Mouse (Mus musculus) mouse trophoblast stem cell (cell line): ENCODE measurements around the gene Rplp2.

ENCODE experiments used
- in situ Hi-C, 2 experiments: fragments of 300-500 bp; cut with MseI, MboI; formaldehyde crosslinking; loops; 2 replicates in 1 of 2; 3 replicates in 1 of 2; pipeline ENCODE4 v1.15.1; 2025

The Rplp2 gene

GRCm38 (mm10) chr7:141466607-141467148, 19.5 kb downstream of the Rplp2 start:
- in situ Hi-C loops = no loop called here

- in situ Hi-C loops = no loop called here
These were observed 20.3 kb downstream of the Rplp2 start, which contains the start of gene Cd151 for GRCm38 (mm10) chr7:141467230-141468030. Cd151 (plus strand) TSS chr7:141467392.

GRCm38 (mm10) chr7:141468164-141468521, 21.0 kb downstream of the Rplp2 start:
- in situ Hi-C loops = no loop called here

- in situ Hi-C loops = no loop called here
These were observed 21.5 kb downstream of the Rplp2 start for GRCm38 (mm10) chr7:141468522-141469211.

- in situ Hi-C loops = no loop called here
These were observed 22.2 kb downstream of the Rplp2 start for GRCm38 (mm10) chr7:141469352-141469751.

GRCm38 (mm10) chr7:141469901-141470636, 22.9 kb downstream of the Rplp2 start:
- in situ Hi-C loops = no loop called here

- in situ Hi-C loops = no loop called here
These were observed 23.4 kb downstream of the Rplp2 start for GRCm38 (mm10) chr7:141470637-141470944.

- in situ Hi-C loops = no loop called here
These were observed 24.1 kb downstream of the Rplp2 start for GRCm38 (mm10) chr7:141471236-141471635.

GRCm38 (mm10) chr7:141472226-141472625, 25.1 kb downstream of the Rplp2 start:
- in situ Hi-C loops = no loop called here

- in situ Hi-C loops = no loop called here
These were observed 25.6 kb downstream of the Rplp2 start for GRCm38 (mm10) chr7:141472763-141473162.

GRCm38 (mm10) chr7:141474160-141474559, 27.0 kb downstream of the Rplp2 start:
- in situ Hi-C loops = no loop called here

GRCm38 (mm10) chr7:141475011-141475804, 28.0 kb downstream of the Rplp2 start, which contains the start of the genes Polr2l and Tspan4:
Polr2l (minus strand) TSS chr7:141475132.
Tspan4 (plus strand) TSS chr7:141475240.
- in situ Hi-C loops = no loop called here

- in situ Hi-C loops = no loop called here
These were observed 28.6 kb downstream of the Rplp2 start for GRCm38 (mm10) chr7:141475805-141476158.

GRCm38 (mm10) chr7:141476226-141476980, 29.2 kb downstream of the Rplp2 start:
- in situ Hi-C loops = no loop called here

GRCm38 (mm10) chr7:141476981-141477370, 29.8 kb downstream of the Rplp2 start:
- in situ Hi-C loops = no loop called here

GRCm38 (mm10) chr7:141477578-141478269, 30.6 kb downstream of the Rplp2 start:
- in situ Hi-C loops = no loop called here

GRCm38 (mm10) chr7:141478270-141478748, 31.1 kb downstream of the Rplp2 start:
- in situ Hi-C loops = no loop called here

- in situ Hi-C loops = no loop called here
These were observed 33.8 kb downstream of the Rplp2 start for GRCm38 (mm10) chr7:141480842-141481497.
